Mouse (Mus musculus) embryo, embryonic 9.5 days (tissue): ENCODE measurements around the gene Rab11b.
A peak's percentile ranks its signal among the peaks of the same experiment; 100 is the strongest.
"Not testable (repeated sequence)": the region's sequence is repeated elsewhere in the genome, so short reads cannot be mapped to it uniquely, and the experiment has no call there.

Source experiments
- DNase-seq: peaks from one replicate; pipeline ENCODE4 v3.0.0-alpha.2; 2017; ENCODE audit errors: extremely low spot score

Rab11b gene

DNA sequence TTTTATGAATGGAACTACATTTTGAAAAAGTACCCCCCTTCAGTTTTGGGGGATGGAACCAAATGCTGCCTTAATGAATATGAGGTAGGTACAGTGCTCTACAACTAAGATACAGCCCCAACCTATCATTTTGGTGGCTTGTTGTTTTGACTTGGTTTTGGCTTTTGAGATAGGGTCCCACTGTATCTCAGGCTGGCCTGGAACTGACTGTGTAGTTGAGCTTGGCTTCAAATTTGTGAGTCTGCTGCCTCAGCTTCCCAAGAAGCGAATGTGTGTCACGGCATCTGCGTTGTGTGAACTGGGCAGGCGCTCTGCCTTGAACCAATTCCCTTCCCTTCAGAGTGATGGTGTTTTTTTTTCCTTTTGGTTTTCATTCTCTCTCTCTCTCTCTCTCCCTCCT, 11.3 kb upstream of the Rab11b start:
- DNase-seq, result no peak

GRCm38 (mm10) chr17:33766389-33766788, 6.1 kb upstream of the Rab11b start:
- no peak for DNase-seq

DNA sequence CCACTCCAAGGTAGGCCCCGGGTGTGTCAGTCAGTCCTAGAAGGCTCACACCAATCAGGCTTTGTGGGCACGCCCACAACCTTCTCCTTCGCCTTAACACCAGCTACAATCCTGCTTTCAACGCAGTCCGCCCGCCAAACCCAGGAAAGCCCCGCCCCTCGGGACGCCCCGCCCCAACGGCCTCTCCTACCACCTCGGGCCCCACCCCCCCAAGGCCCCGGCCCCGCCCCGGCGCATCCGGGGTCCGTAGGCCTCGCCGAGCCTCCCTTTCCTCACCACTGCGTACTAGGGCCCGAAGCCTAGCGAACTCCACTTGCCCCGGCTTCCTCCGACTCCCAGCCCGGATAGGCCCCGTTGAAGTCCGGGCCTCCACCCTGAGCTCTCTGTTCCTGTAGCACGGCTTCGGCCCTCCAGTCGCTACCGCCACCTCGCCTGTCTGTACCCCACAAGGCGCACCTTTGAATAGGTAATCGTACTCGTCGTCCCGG, 519 bp downstream of the Rab11b start:
- peak; percentile 97 for DNase-seq

DNA sequence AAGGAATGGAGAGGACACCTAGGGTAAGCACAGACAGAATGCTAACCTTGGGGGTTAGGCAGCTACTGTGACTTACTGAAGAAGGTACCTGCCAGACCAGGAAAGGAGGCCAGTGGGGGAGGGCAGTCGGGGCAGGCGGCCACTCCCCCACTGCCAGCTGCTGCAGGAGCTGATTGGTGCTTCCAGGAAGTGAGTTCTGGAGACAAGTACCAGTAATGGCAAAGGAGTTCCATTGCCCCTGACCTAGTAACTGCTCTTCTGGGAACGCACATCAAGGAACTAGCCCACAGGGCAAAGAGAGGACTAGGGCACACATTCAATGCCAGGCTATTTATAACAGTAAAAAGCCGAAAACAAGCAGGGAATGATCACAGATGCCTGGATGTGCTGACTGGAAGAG, 3.1 kb downstream of the Rab11b start:
- no peak for DNase-seq

DNA sequence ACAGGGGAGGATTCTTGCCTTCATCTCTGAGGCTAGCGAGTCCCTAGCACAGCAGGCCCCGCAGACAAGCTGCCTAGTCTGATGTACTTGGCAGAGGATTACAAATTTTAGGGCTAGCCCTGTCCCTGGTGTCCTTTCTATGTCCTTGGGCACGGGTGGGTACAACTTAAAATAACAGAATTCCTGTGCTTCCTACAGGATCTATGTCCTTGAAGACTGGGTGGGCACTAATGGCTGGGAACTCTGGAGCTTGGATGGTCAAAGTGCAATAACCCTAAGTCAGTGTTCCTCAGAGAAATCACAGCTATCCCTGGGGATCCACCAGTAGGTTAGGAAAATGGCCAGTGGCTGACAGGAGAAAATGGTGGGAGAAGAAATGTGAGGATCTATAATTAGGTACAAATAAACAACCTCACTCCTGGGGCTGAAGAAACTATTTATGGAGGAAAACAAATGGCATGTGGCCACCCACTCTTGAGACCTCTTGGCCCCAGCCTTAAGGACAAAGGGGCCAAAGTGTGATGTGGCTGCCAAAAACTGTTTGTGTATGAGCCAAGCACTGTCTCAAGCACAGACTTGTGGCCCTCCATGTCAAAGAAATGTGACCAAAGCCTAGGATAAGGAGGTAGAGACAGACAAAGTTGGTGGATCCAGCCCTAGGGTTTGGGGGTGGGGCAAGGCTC, 4.1 kb downstream of the Rab11b start:
- DNase-seq, result no peak

- no peak for DNase-seq
Observed at GRCm38 (mm10) chr17:33755418-33756107, 4.8 kb downstream of the Rab11b start.

DNA sequence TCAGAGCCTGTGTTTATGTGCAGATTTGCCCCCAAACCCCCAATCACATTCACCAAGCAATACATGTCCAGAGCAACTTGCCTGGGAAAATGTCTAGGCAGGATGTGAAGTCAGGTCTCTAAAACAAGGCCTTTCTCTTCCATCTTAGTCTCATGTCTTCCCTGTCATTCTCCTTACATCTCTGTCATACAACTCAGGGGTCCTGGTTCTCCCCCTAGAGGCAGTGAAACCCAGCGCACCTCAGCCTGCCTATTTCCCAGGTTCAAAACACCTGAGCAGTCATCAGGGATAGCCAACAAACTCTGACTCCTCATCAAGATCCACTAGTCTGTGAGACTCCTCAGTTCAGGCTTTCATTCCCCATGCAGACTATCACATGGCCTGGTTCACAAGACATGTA, 5.7 kb downstream of the Rab11b start:
- DNase-seq, result no peak

DNA sequence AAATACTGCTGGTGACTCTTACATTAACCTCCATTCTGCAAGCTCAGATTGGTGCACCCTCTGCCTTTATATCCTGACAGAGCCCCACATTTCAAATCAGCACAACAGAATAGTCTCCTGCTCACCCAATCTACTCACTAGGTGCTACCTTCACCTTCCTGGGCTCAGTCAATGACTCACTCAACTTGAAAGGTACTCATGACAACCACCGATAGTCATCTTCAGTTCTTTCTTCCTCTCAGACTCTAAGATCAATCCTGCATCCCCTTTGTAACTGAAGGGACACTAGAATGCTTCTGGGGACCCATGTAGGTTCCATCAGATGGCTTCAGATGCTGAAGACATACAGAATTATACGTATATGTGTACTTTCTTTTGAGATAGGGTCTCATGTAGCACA, 8.0 kb downstream of the Rab11b start:
- no peak for DNase-seq

DNA sequence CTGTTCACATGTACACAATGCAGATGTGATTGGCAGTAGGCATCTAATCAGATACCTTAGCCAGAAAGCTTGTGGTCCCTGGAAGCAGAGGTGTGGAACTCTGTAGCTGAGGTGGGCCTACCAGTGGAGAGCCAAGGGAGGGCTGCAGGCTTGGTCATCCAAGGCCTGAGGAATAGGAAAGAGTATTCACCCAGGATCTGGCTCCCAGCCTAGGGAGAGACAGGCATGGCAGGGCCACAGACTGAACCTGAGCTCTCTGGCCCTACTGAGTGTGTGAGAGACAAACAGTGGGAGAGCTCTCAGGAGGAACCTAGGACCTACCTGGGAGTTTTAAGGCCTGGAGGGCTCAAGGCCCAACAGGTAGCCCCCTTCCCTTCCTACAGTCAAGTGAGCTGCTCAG, 9.1 kb downstream of the Rab11b start:
- DNase-seq, result no peak

- no peak for DNase-seq
Observed at GRCm38 (mm10) chr17:33749451-33749850, 10.9 kb downstream of the Rab11b start.

DNA sequence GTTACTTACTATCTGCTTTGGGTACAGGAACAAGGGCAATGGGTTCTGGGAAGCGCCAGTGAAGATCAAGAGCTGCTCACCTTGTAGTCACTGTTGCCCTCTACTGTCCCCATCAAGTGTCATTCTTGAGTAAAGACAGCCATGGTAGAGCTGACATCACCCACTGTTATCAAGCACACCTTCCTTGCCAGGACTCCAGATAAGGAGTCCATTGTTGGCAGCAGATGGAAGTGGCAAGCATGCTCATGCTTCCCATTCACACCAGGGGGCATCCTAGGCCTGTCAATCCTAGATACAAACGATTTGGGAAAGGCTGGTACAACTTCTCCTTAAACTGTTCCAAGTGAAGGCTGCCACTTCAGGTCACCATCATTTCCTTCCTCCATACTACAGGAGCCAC, 14.3 kb downstream of the Rab11b start:
- DNase-seq, result no peak

GRCm38 (mm10) chr17:33744686-33745384, 15.5 kb downstream of the Rab11b start:
- no peak for DNase-seq

DNA sequence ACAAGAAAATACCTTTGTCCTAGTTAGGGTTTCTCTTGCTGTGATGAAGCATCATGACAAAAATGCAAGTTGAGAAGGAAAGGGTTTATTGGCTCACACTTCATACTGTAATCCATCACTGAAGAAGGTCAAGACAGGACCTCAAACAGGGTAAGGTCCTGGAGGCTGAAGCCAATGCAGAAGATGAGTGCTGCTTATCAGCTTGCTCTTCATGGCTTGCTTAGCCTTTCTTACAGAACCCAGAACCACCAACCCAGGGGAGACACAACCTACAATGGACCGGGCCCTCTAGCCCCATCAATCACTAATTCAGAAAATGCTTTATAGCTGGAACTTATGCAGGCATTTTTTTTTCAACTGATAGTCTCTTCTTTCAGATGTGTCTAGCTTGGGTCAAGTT, 17.9 kb downstream of the Rab11b start:
- DNase-seq, result no peak

GRCm38 (mm10) chr17:33733526-33733925, 26.8 kb downstream of the Rab11b start:
- DNase-seq, result not testable (repeated sequence)

GRCm38 (mm10) chr17:33732556-33733083, 27.7 kb downstream of the Rab11b start:
- not testable (repeated sequence) for DNase-seq

DNA sequence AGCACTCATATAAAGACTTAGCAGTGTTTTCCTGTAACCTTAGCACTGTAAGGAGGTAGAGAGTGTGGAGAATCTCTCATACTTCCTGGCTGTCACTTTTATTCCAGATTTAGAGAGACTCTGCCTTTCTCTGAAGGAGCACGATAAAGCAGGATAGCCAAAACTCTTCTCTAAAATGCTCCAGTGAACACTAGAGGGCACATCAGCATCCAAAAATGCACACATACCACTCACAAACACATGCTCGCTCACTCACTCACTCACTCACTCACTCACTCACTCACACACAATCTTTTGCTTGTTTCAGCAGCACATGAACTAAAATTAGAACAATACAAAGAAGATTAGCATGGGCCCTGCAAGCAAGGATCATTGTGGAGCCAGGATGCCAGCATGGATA, 31.1 kb downstream of the Rab11b start:
- no peak for DNase-seq

DNA sequence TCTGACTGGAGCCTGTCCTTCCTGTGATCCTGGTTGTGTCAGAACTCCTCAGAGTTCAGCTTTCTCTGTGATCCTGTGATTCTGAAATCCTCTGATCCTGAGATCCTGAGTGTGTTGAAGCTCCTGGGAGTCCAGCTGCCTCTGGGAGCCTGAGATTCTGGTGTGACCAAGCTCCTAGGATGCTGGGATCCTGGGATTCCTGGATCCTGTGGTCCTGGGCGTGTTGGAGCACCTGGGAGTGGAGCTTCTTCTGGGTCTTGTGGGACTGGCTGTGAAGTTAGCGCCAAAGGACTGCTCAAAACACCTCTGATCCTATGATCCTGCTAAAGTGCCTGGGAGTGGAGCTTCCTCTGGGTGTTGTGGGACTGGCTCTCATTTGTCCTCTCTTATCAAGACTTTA, 31.9 kb downstream of the Rab11b start:
- no peak for DNase-seq

- DNase-seq, result no peak
Observed at GRCm38 (mm10) chr17:33719736-33720378, 40.5 kb downstream of the Rab11b start.

DNA sequence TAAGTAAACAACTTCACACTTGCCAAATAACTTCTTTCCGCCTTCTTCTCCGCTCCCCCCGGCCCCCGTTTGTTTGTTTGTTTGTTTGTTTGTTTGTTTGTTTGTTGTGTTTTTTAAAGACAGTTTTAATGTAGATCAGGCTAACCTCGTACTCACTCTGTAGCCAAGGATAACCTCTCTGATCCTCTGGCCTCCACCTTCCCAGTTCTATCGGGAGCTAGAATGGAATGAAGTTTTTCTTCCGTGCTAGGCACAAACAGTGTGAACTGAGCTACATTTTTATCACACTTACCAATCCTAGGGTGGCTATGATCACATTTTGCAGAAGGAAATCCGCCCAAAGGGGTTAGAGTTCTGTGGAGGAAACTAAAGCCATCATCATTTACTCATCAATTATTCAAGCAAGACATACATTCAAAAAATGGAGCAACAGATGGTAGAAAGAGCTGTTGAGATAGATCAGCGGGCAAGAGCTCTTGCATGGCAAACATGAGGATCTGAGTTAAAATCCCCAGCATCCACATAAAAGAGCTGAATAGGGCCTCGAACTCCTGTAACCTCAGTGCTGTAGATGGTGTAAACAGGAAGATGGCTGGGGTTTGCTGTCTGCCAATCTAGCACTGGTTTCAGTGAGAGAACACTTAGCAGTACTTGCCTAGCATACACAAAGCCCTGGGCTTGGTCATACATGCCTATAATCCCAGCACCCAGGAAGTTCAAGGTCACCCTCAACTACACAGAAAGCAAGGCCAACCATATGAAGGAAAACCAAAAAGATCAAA, 41.2 kb downstream of the Rab11b start:
- no peak for DNase-seq

DNA sequence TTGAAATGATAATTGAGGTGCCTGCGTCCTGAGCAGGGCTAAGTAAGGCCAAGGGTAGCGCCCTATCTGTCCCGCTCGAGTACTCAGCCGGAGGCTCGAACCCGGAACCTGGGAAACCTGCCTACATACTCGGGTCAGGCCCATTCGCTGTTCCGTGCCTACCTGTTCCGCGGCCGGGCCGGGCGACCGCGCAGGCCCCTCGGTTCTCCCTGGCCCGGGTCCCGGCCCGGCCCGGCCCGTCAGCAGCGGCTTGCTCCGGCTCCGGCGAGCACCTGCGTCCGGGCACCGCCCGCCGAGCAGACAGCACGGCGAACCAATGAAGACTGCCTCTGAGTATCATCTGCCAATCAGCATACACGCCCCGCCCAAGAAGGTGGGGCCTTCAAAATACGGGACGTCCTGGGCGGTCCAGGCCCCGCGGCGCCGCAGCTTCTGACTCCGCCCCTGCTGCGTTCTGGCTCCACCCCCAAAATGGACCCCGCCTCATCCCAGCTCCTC, 41.9 kb downstream of the Rab11b start, which contains the start of gene March2:
Gene March2 (minus strand): TSS at position 287 of the 498 bp plus-strand sequence.
- peak; percentile 99 for DNase-seq

DNA sequence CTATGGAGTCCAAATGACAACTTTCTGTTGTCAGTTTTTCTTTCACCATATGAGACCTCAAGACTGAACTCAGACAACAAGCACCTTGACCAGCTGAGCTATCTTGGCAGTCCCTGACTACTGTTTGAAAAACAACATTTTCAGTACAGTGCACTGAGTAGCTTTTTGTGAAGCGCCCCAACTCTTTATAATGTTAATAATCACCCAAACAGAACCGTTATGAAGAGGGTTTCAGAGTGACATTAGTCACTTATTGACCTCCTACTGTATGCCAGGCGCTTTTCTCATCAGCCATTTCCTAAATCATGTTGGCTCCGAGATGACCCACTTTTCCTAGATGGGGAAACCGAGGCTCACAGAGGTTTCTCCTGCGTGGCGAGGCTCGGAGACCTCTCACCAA, 42.3 kb downstream of the Rab11b start:
- no peak for DNase-seq
